Mouse (Mus musculus) liver, postnatal 0 days (tissue): ENCODE measurements at regions not wholly inside any gene's neighbourhood (a gene's known extent, or its start where the extent isn't known, plus 50 kb on each side); places are given as distances from the start of the nearest gene placed in this dataset.

ENCODE experiments used
- CTCF ChIP-seq: sonication (generic); IDR thresholded peaks from 2 replicates; pipeline ENCODE4 v1.5.1; 2016; ENCODE audit warnings: antibody characterized with exemption, low read depth
- EP300 ChIP-seq: IDR thresholded peaks from 2 replicates; pipeline ENCODE4 v1.6.1; 2016; ENCODE audit warnings: antibody characterized with exemption, low read depth, mild to moderate bottlenecking

DNA sequence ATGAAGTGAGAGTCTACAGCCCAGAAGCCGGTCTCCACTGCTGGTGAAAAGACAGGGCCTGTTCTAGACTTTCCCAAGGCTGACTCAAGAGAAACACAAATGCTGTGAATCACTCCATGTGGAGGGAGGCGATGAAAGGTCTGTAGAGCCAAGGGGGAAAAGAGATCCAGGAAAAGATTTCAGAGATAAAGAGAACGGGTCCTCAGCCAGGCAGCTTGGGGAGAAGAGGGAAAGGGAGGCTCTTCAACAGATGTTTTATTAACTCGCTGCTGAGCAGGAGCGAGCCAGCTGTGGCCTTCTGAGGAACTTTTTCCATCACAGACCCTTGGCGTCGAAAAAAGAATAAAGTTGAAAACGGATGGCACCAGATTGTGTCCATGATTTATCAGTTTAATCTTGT lies 500.7 kb upstream of the Tnp1 start:
- TF ChIP-seq CTCF (no peak), EP300 (no peak)
